Mouse (Mus musculus): Measurements from ENCODE around the gene Uqcrc1. TPM values are rescaled to one million over a fixed set of nuclear protein-coding genes. Genes with fewer than 3 reads are reported as not detected.

The Uqcrc1 gene
- total RNA-seq, 1 experiment, result 354 TPM

DNA sequence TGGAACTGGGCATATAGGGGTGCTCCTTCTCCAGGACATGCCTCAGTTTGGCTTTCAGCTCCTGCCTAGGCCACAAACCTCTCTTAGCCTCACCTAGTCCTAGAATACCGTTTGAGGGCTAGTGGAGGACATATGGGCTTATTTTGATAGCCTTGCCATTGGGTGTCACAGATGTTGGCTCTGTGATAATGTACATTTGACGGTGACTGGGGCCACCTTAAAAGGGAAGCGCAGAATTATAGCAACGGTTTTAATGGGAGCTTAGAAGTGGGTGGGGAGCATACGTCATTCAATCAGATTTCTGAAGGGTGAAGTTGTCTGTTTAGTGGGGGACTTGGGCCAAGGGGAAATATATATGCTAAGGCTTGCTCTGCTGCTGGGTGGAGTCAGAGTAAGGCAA, 9.2 kb downstream of the Uqcrc1 start:
- no peaks in the 10 kb centered on the region for H3K4me1 ChIP-seq (ENCODE audit: control insufficient read depth in 2 of 2, insufficient read depth in 2 of 2, low read length in 2 of 2, poor library complexity in 1 of 2)
- H3K9ac ChIP-seq (ENCODE audit: insufficient read depth, low read depth, low read length, poor library complexity, severe bottlenecking), result no peak overlapping the region
- H3K9me3 ChIP-seq (ENCODE audit: control insufficient read depth, insufficient read depth, low read depth, low read length), result no peaks in the 10 kb centered on the region
- no peak for DNase-seq (ENCODE audit: low read depth, low spot score)
- TF ChIP-seq MAFK (IDR thresholded peaks at IDR 0.05; ENCODE audit: insufficient read depth, low read depth, low read length) (no peak), CHD2 (IDR thresholded peaks at IDR 0.05; ENCODE audit: low read depth, low read length) (no peak), ZNF384 (IDR thresholded peaks at IDR 0.05; ENCODE audit: low read depth, low read length) (no peak), ZC3H11A (IDR thresholded peaks at IDR 0.05; ENCODE audit: borderline replicate concordance, low read depth, low read length) (no peak), HCFC1 (IDR thresholded peaks at IDR 0.05; ENCODE audit: borderline replicate concordance, insufficient read depth, low read length) (no peak)
- in situ Hi-C loops (cut with MboI; ENCODE audit: low sequenced_read_pairs in 2 of 2, unreplicated experiment in 2 of 2), result no loop called here
- H3K27ac ChIP-seq (ENCODE audit: insufficient read depth, low read depth, low read length, poor library complexity, severe bottlenecking), result no peak overlapping the region
- H3K4me3 ChIP-seq (ENCODE audit: insufficient read depth in 1 of 2, low read depth in 1 of 2, low read length in 2 of 2, poor library complexity in 1 of 2, severe bottlenecking in 1 of 2), result no peak overlapping the region
- H3K36me3 ChIP-seq (ENCODE audit: control insufficient read depth, insufficient read depth, low read length, poor library complexity, severe bottlenecking), result peaks cover 82% of the 10 kb centered on the region

DNA sequence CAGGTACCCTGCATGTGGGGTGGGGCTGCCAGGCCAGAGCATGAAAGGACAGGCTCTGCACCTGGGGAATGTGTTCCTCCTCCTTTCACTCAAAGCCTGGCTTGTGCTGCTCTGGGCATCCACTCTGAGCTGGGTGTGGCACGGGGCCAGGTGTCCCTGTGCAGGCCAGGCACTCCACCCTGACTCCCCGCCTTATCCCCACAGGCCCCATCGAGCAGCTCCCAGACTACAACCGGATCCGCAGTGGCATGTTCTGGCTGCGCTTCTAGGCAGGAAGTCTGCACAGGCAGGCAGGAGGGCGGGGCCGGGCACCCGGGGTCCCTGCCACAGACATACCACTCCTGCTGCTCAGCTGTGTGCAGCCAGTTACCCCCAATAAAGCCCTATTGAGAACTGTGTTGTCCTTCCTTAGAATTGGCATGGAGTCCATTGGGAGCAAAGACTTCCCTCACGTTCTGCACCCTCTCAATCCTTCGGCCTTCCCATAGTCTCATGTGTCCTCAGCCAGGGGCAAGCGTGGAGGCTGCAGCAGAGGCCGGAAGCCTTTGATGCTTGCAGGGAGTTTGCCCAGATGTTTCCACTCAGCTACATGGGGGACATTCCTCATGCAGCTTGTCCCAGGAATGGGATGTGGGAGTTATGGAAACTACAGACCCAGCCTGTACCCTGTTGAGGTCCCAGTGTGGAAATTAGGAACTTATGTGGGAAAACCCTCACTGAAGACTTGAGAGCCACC, 13.0 kb downstream of the Uqcrc1 start:
- TF ChIP-seq ZC3H11A (IDR thresholded peaks at IDR 0.05; ENCODE audit: borderline replicate concordance, low read depth, low read length), result no peak
- no peak for TF ChIP-seq HCFC1 (IDR thresholded peaks at IDR 0.05; ENCODE audit: borderline replicate concordance, insufficient read depth, low read length)
- no peak for TF ChIP-seq MAFK (IDR thresholded peaks at IDR 0.05; ENCODE audit: insufficient read depth, low read depth, low read length)
- Histone ChIP-seq H3K4me3 (ENCODE audit: insufficient read depth in 1 of 2, low read depth in 1 of 2, low read length in 2 of 2, poor library complexity in 1 of 2, severe bottlenecking in 1 of 2) (no peak overlapping the region), H3K4me1 (ENCODE audit: control insufficient read depth in 2 of 2, insufficient read depth in 2 of 2, low read length in 2 of 2, poor library complexity in 1 of 2) (peaks cover 0 to 9% of the 10 kb centered on the region in 2 experiments; a peak in 1 of 4 replicates), H3K36me3 (ENCODE audit: control insufficient read depth, insufficient read depth, low read length, poor library complexity, severe bottlenecking) (peaks cover 56% of the 10 kb centered on the region), H3K9ac (ENCODE audit: insufficient read depth, low read depth, low read length, poor library complexity, severe bottlenecking) (no peak overlapping the region), H3K9me3 (ENCODE audit: control insufficient read depth, insufficient read depth, low read depth, low read length) (no peaks in the 10 kb centered on the region), H3K27ac (ENCODE audit: insufficient read depth, low read depth, low read length, poor library complexity, severe bottlenecking) (no peak overlapping the region)
- in situ Hi-C loops (cut with MboI; ENCODE audit: low sequenced_read_pairs in 2 of 2, unreplicated experiment in 2 of 2), result no loop called here
- DNase-seq (ENCODE audit: low read depth, low spot score), result no peak

DNA sequence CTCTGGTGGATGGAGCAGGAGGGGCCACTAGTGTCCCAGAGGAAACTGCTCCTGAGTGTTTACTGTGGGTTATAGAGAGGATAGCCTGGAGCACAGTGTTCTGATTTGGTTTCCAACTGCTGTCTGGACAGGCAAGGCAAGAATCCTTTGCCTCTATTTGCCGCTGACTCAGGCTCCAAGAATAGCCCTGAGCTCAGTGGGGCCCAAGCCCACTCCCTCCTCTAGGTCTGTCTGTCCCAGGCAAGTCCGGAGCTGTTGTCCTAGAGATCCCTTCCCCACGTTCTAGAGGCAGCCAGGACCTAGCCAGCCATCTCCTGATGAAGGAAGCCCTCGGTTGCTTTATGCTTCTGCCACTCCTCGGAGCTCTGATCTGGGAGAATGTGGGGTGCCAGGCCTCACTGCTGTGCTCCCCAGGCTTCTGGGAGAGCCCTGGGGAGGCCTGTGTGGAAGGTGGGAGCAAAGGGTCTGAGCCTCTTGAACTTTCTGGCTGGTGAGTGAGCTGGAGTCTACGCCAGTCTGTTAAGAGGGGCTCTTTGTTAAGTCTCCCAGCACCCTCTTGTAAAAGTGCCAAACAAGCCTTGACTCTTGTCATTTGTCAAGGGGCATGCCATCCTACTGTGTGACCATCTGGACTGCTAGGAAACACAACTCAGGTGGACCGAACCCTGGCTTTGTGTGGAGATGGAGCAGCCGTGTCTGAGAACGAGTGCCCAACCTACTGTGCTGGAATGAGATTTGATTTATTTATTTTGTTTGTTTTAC, 13.7 kb downstream of the Uqcrc1 start:
- Histone ChIP-seq H3K9ac (ENCODE audit: insufficient read depth, low read depth, low read length, poor library complexity, severe bottlenecking) (no peak overlapping the region), H3K27ac (ENCODE audit: insufficient read depth, low read depth, low read length, poor library complexity, severe bottlenecking) (no peak overlapping the region), H3K4me3 (ENCODE audit: insufficient read depth in 1 of 2, low read depth in 1 of 2, low read length in 2 of 2, poor library complexity in 1 of 2, severe bottlenecking in 1 of 2) (no peak overlapping the region), H3K4me1 (ENCODE audit: control insufficient read depth in 2 of 2, insufficient read depth in 2 of 2, low read length in 2 of 2, poor library complexity in 1 of 2) (peaks cover 0 to 9% of the 10 kb centered on the region in 2 experiments; a peak in 1 of 4 replicates), H3K36me3 (ENCODE audit: control insufficient read depth, insufficient read depth, low read length, poor library complexity, severe bottlenecking) (peaks cover 48% of the 10 kb centered on the region), H3K9me3 (ENCODE audit: control insufficient read depth, insufficient read depth, low read depth, low read length) (no peaks in the 10 kb centered on the region)
- no peak for DNase-seq (ENCODE audit: low read depth, low spot score)
- TF ChIP-seq ZC3H11A (IDR thresholded peaks at IDR 0.05; ENCODE audit: borderline replicate concordance, low read depth, low read length) (no peak), CHD2 (IDR thresholded peaks at IDR 0.05; ENCODE audit: low read depth, low read length) (no peak), MAFK (IDR thresholded peaks at IDR 0.05; ENCODE audit: insufficient read depth, low read depth, low read length) (no peak), ZNF384 (IDR thresholded peaks at IDR 0.05; ENCODE audit: low read depth, low read length) (no peak)
- in situ Hi-C loops (cut with MboI; ENCODE audit: low sequenced_read_pairs in 2 of 2, unreplicated experiment in 2 of 2), result no loop called here

DNA sequence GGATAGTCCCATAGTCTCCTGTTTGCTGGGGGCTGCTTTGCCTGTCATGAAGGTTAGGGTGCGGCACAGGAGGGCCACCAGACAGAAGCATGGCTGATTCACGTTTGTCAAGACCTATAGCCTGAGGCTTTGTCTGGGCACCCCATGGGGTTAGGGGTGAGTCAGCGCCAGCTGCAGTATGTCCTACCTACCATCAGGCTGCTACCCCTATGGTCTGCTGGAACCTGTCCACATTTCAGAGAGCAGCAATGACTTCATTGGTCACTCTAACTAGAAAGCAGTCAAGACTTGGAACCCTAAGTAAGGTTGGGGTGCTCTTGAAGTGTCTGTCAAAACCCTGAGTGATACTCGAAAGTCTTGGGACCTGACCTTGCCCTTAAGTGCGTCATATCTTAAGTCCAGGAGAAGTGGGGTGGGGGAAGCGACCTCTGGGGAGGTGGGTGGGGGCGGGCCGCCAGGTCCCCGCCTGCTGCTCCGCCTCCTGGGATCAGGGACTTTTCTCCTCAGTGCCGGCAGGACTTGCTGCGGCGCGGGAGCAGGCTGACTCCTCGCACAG, 16.7 kb downstream of the Uqcrc1 start, which contains the start of gene Col7a1:
Gene Col7a1 (plus strand): TSS at position 506 of the 556 bp plus-strand sequence.
- peaks cover 0 to 9% of the 10 kb centered on the region in 2 experiments; a peak in 1 of 4 replicates for H3K4me1 ChIP-seq (ENCODE audit: control insufficient read depth in 2 of 2, insufficient read depth in 2 of 2, low read length in 2 of 2, poor library complexity in 1 of 2)
- no peaks in the 10 kb centered on the region for H3K9me3 ChIP-seq (ENCODE audit: control insufficient read depth, insufficient read depth, low read depth, low read length)
- no peak within 1 kb of the TSS for H3K27ac ChIP-seq (ENCODE audit: insufficient read depth, low read depth, low read length, poor library complexity, severe bottlenecking)
- H3K36me3 ChIP-seq (ENCODE audit: control insufficient read depth, insufficient read depth, low read length, poor library complexity, severe bottlenecking), result peaks cover 21% of the 10 kb centered on the region
- peak within 1 kb of the TSS; percentile 53 for H3K9ac ChIP-seq (ENCODE audit: insufficient read depth, low read depth, low read length, poor library complexity, severe bottlenecking)
- TF ChIP-seq HCFC1 (IDR thresholded peaks at IDR 0.05; ENCODE audit: borderline replicate concordance, insufficient read depth, low read length), result no peak
- TF ChIP-seq CHD2 (IDR thresholded peaks at IDR 0.05; ENCODE audit: low read depth, low read length), result no peak
- no peak for TF ChIP-seq MAFK (IDR thresholded peaks at IDR 0.05; ENCODE audit: insufficient read depth, low read depth, low read length)
- TF ChIP-seq ZNF384 (IDR thresholded peaks at IDR 0.05; ENCODE audit: low read depth, low read length), result no peak
- TF ChIP-seq ZC3H11A (IDR thresholded peaks at IDR 0.05; ENCODE audit: borderline replicate concordance, low read depth, low read length), result no peak
- peak within 1 kb of the TSS; percentile 53 to 62 for H3K4me3 ChIP-seq (ENCODE audit: insufficient read depth in 1 of 2, low read depth in 1 of 2, low read length in 2 of 2, poor library complexity in 1 of 2, severe bottlenecking in 1 of 2)
- in situ Hi-C loops (cut with MboI; ENCODE audit: low sequenced_read_pairs in 2 of 2, unreplicated experiment in 2 of 2), result no loop called here
- DNase-seq (ENCODE audit: low read depth, low spot score), result no peak

All from ES-E14 (cell line).